Mouse (Mus musculus) ES-E14 (cell line): ENCODE results near the gene Tfdp1. TPM values are rescaled to one million over a fixed set of nuclear protein-coding genes. Genes with fewer than 3 reads are reported as not detected.

ENCODE experiments used
- DNase-seq: peaks from one replicate; pipeline ENCODE4 v3.0.0-alpha.2; 2013; ENCODE audit warnings: low read depth, low spot score
- H3K27ac ChIP-seq: 2 replicates; pipeline ENCODE4 v1.5.1; 2012; ENCODE audit warnings: low read depth, mild to moderate bottlenecking, low read length, moderate library complexity, mixed read lengths; ENCODE audit not compliant: poor library complexity, insufficient read depth, severe bottlenecking
- H3K36me3 ChIP-seq: 2 replicates; pipeline ENCODE4 v1.6.1; 2012; ENCODE audit warnings: mild to moderate bottlenecking, low read length, moderate library complexity, mixed read lengths; ENCODE audit not compliant: control insufficient read depth, poor library complexity, insufficient read depth, severe bottlenecking
- H3K4me1 ChIP-seq, 2 experiments: fragments of 150-350 bp in 1 of 2; sonication (generic) in 1 of 2; 2 replicates each; pipeline ENCODE4 v1.6.1; 2012; ENCODE audit warnings: low read length in 2 of 2, mild to moderate bottlenecking in 1 of 2, mixed read lengths in 1 of 2; ENCODE audit not compliant: control insufficient read depth in 2 of 2, insufficient read depth in 2 of 2, poor library complexity in 1 of 2
- H3K4me3 ChIP-seq, 2 experiments: fragments of 150-350 bp in 1 of 2; sonication (generic) in 1 of 2; 2 replicates each; pipeline ENCODE4 v1.5.1; 2012; ENCODE audit warnings: low read length in 2 of 2, low read depth in 1 of 2, mild to moderate bottlenecking in 1 of 2, mixed read lengths in 1 of 2; ENCODE audit not compliant: insufficient read depth in 1 of 2, poor library complexity in 1 of 2, severe bottlenecking in 1 of 2
- H3K9ac ChIP-seq: 2 replicates; pipeline ENCODE4 v1.6.1; 2012; ENCODE audit warnings: low read depth, mild to moderate bottlenecking, low read length, mixed read lengths; ENCODE audit not compliant: poor library complexity, insufficient read depth, severe bottlenecking
- H3K9me3 ChIP-seq: fragments of 150-350 bp; sonication (generic); 2 replicates; pipeline ENCODE4 v1.6.1; 2012; ENCODE audit warnings: low read depth, mild to moderate bottlenecking, low read length; ENCODE audit not compliant: control insufficient read depth, insufficient read depth
- CHD2 ChIP-seq: IDR thresholded peaks from 2 replicates; pipeline ENCODE4 v1.6.1; 2014; ENCODE audit warnings: mild to moderate bottlenecking, low read depth, low read length, inconsistent platforms
- HCFC1 ChIP-seq: IDR thresholded peaks from 2 replicates; pipeline ENCODE4 v1.6.1; 2012; ENCODE audit warnings: low read length, inconsistent platforms, borderline replicate concordance; ENCODE audit not compliant: insufficient read depth
- MAFK ChIP-seq: IDR thresholded peaks from 2 replicates; pipeline ENCODE4 v1.6.1; 2014; ENCODE audit warnings: mild to moderate bottlenecking, low read depth, low read length, inconsistent platforms; ENCODE audit not compliant: insufficient read depth
- ZC3H11A ChIP-seq: IDR thresholded peaks from 2 replicates; pipeline ENCODE4 v1.6.1; 2012; ENCODE audit warnings: low read depth, mild to moderate bottlenecking, inconsistent platforms, low read length, borderline replicate concordance
- ZNF384 ChIP-seq: IDR thresholded peaks from 2 replicates; pipeline ENCODE4 v1.6.1; 2012; ENCODE audit warnings: low read depth, low read length, inconsistent platforms
- in situ Hi-C, 2 experiments: fragments of 600-800 bp; cut with MboI; formaldehyde crosslinking; loops; one replicate each; pipeline ENCODE4 v1.15.1; 2025; ENCODE audit warnings: low sequenced_read_pairs in 2 of 2, inconsistent platforms in 1 of 2; ENCODE audit not compliant: unreplicated experiment in 2 of 2
- total RNA-seq: library from RNA; depleted of rRNA; stranded (reverse); fragments of 300-350 nt; gene quantifications from 2 replicates; pipeline ENCODE4 v1.2.3, GENCODE M21; 2012

The Tfdp1 gene
- total RNA-seq, 1 experiment = 110 TPM

- Histone ChIP-seq H3K9me3 (no peaks in the 10 kb centered on the region), H3K36me3 (peaks cover 86% of the 10 kb centered on the region), H3K27ac (no peak overlapping the region), H3K4me1 (peaks cover 2 to 5% of the 10 kb centered on the region in 2 experiments; a peak in 2 of 4 replicates), H3K4me3 (no peak overlapping the region), H3K9ac (no peak overlapping the region)
- in situ Hi-C loops = no loop called here
- DNase-seq = no peak
- TF ChIP-seq MAFK = no peak
- TF ChIP-seq ZC3H11A = no peak
- no peak for TF ChIP-seq ZNF384
- no peak for TF ChIP-seq CHD2
- TF ChIP-seq HCFC1 = no peak
Observed at GRCm38 (mm10) chr8:13353155-13353833, 14.7 kb downstream of the Tfdp1 start.

GRCm38 (mm10) chr8:13353883-13354282 lies 15.3 kb downstream of the Tfdp1 start:
- Histone ChIP-seq H3K9me3 (no peaks in the 10 kb centered on the region), H3K4me1 (peaks cover 2 to 5% of the 10 kb centered on the region in 2 experiments; a peak in 2 of 4 replicates), H3K9ac (no peak overlapping the region), H3K27ac (no peak overlapping the region), H3K36me3 (peaks cover 90% of the 10 kb centered on the region), H3K4me3 (no peak overlapping the region)
- in situ Hi-C loops = no loop called here
- DNase-seq = no peak
- TF ChIP-seq ZC3H11A (no peak), MAFK (no peak), ZNF384 (no peak), CHD2 (no peak), HCFC1 (no peak)

GRCm38 (mm10) chr8:13356221-13356620 lies 17.7 kb downstream of the Tfdp1 start:
- in situ Hi-C loops = no loop called here
- no peak overlapping the region for H3K4me3 ChIP-seq

GRCm38 (mm10) chr8:13356681-13357080 lies 18.1 kb downstream of the Tfdp1 start:
- Histone ChIP-seq H3K36me3 (peaks cover 85% of the 10 kb centered on the region), H3K27ac (no peak overlapping the region), H3K4me3 (no peak overlapping the region), H3K9me3 (no peaks in the 10 kb centered on the region), H3K4me1 (peaks cover 2 to 5% of the 10 kb centered on the region in 2 experiments; a peak in 2 of 4 replicates), H3K9ac (no peak overlapping the region)
- TF ChIP-seq CHD2 (no peak), ZNF384 (no peak), HCFC1 (no peak), MAFK (no peak), ZC3H11A (no peak)
- DNase-seq = no peak
- in situ Hi-C loops = no loop called here

More at GRCm38 (mm10) chr8:13356221-13356620, 17.7 kb downstream of the Tfdp1 start:
- Histone ChIP-seq H3K36me3 (peaks cover 86% of the 10 kb centered on the region), H3K9me3 (no peaks in the 10 kb centered on the region), H3K4me1 (peaks cover 2 to 5% of the 10 kb centered on the region in 2 experiments; a peak in 2 of 4 replicates), H3K9ac (no peak overlapping the region), H3K27ac (no peak overlapping the region)
- DNase-seq = no peak
- TF ChIP-seq ZNF384 (no peak), MAFK (no peak), ZC3H11A (no peak), HCFC1 (no peak), CHD2 (no peak)
